Mouse (Mus musculus): Measurements from ENCODE around the gene Usp17ld. TPM values are rescaled to one million over a fixed set of nuclear protein-coding genes. Genes with fewer than 3 reads are reported as not detected.
"Not testable (repeated sequence)": the region's sequence is repeated elsewhere in the genome, so short reads cannot be mapped to it uniquely, and the experiment has no call there.

Gene Usp17ld
- not detected for polyA plus RNA-seq (2017; shearing (Covaris generic))

- not testable (repeated sequence) for ATAC-seq
Observed at GRCm38 (mm10) chr7:103252405-103252804, at the start of gene Usp17ld. Gene Usp17ld (minus strand): TSS chr7:103252505.

- no peak for ATAC-seq
Observed at GRCm38 (mm10) chr7:103216696-103217095, 35.6 kb downstream of the Usp17ld start, which contains the start of gene Olfr594. Gene Olfr594 (plus strand): TSS chr7:103216996.

GRCm38 (mm10) chr7:103212050-103212449 is 40.3 kb downstream of the Usp17ld start:
- ATAC-seq, result not testable (repeated sequence)

- ATAC-seq, result no peak
Observed at GRCm38 (mm10) chr7:103211562-103211961, 40.7 kb downstream of the Usp17ld start, which contains the start of gene Olfr593. Gene Olfr593 (plus strand): TSS chr7:103211862.

Other genes with a start within 250 kb of the Usp17ld start
- not detected for gene Olfr582, start 214.5 kb downstream of the Usp17ld start, polyA plus RNA-seq (2017; shearing (Covaris generic))
- gene Olfr583, start 201.2 kb downstream of the Usp17ld start, polyA plus RNA-seq (2017; shearing (Covaris generic)), result not detected
- not detected for gene Olfr584, start 170.6 kb downstream of the Usp17ld start, polyA plus RNA-seq (2017; shearing (Covaris generic))
- gene Olfr585, start 154.8 kb downstream of the Usp17ld start, polyA plus RNA-seq (2017; shearing (Covaris generic)), result not detected
- not detected for gene Olfr586, start 126.9 kb downstream of the Usp17ld start, polyA plus RNA-seq (2017; shearing (Covaris generic))
- gene Olfr588-ps1, start 111.6 kb downstream of the Usp17ld start, polyA plus RNA-seq (2017; shearing (Covaris generic)), result not detected
- gene Olfr589, start 96.1 kb downstream of the Usp17ld start, polyA plus RNA-seq (2017; shearing (Covaris generic)), result not detected
- not detected for gene Olfr591, start 74.2 kb downstream of the Usp17ld start, polyA plus RNA-seq (2017; shearing (Covaris generic))
- not detected for gene Olfr592, start 67.7 kb downstream of the Usp17ld start, polyA plus RNA-seq (2017; shearing (Covaris generic))
- not detected for gene Olfr593, start 40.6 kb downstream of the Usp17ld start, polyA plus RNA-seq (2017; shearing (Covaris generic))
- not detected for gene Olfr594, start 35.5 kb downstream of the Usp17ld start, polyA plus RNA-seq (2017; shearing (Covaris generic))
- not detected for gene Olfr596, start 53.1 kb upstream of the Usp17ld start, polyA plus RNA-seq (2017; shearing (Covaris generic))
- gene Olfr597, start 63.8 kb upstream of the Usp17ld start, polyA plus RNA-seq (2017; shearing (Covaris generic)), result not detected
- gene Olfr598, start 71.1 kb upstream of the Usp17ld start, polyA plus RNA-seq (2017; shearing (Covaris generic)), result not detected
- not detected for gene Olfr599, start 83.4 kb upstream of the Usp17ld start, polyA plus RNA-seq (2017; shearing (Covaris generic))
- gene Olfr600, start 97.2 kb upstream of the Usp17ld start, polyA plus RNA-seq (2017; shearing (Covaris generic)), result not detected
- gene Olfr601, start 110.2 kb upstream of the Usp17ld start, polyA plus RNA-seq (2017; shearing (Covaris generic)), result under 1 TPM in 1 of 2 experiments, not detected in 1; 0.19 TPM
- under 1 TPM in 1 of 2 experiments, not detected in 1; 0.67 TPM for gene Olfr603, start 133.7 kb upstream of the Usp17ld start, polyA plus RNA-seq (2017; shearing (Covaris generic))
- gene Usp17lc, start 162.6 kb upstream of the Usp17ld start, polyA plus RNA-seq (2017; shearing (Covaris generic)), result not detected
- not detected for gene Olfr605, start 192.9 kb upstream of the Usp17ld start, polyA plus RNA-seq (2017; shearing (Covaris generic))
- not detected for gene Olfr606, start 196.5 kb upstream of the Usp17ld start, polyA plus RNA-seq (2017; shearing (Covaris generic))
- under 1 TPM in 1 of 2 experiments, not detected in 1; 0.12 TPM for gene Olfr607, start 211.6 kb upstream of the Usp17ld start, polyA plus RNA-seq (2017; shearing (Covaris generic))
- gene Olfr608, start 217.4 kb upstream of the Usp17ld start, polyA plus RNA-seq (2017; shearing (Covaris generic)), result not detected
- gene Olfr609, start 245.6 kb upstream of the Usp17ld start, polyA plus RNA-seq (2017; shearing (Covaris generic)), result not detected

All from CD4-positive, CD25-positive, alpha-beta regulatory T cell, adult 4 months (primary cell).